Mouse (Mus musculus) midbrain, embryonic 10.5 days (tissue): ENCODE measurements around the gene Gadd45a. TPM values are rescaled to one million over a fixed set of nuclear protein-coding genes. Genes with fewer than 3 reads are reported as not detected.
"Not testable (repeated sequence)": the region's sequence is repeated elsewhere in the genome, so short reads cannot be mapped to it uniquely, and the experiment has no call there.

ENCODE experiments used
- DNase-seq: peaks from one replicate; pipeline ENCODE4 v3.0.0-alpha.2; 2017; ENCODE audit warnings: low spot score
- H3K27ac ChIP-seq: fragments of 300-500 bp; sonication (generic); replicated peaks from 2 replicates; pipeline ENCODE4 v1.5.1; 2016; ENCODE audit warnings: mild to moderate bottlenecking
- H3K27me3 ChIP-seq: fragments of 300-500 bp; sonication (generic); 2 replicates; pipeline ENCODE4 v1.6.1; 2016; ENCODE audit warnings: low read depth, mild to moderate bottlenecking; ENCODE audit not compliant: poor library complexity, severe bottlenecking
- H3K36me3 ChIP-seq: fragments of 300-500 bp; sonication (generic); 2 replicates; pipeline ENCODE4 v1.6.1; 2016; ENCODE audit warnings: mild to moderate bottlenecking, moderate library complexity
- H3K4me1 ChIP-seq: fragments of 300-500 bp; sonication (generic); 2 replicates; pipeline ENCODE4 v1.6.1; 2016
- H3K4me3 ChIP-seq: fragments of 300-500 bp; sonication (generic); 2 replicates; pipeline ENCODE4 v1.5.1; 2016; ENCODE audit warnings: mild to moderate bottlenecking, moderate library complexity
- H3K9me3 ChIP-seq: fragments of 300-500 bp; sonication (generic); replicated peaks from 2 replicates; pipeline ENCODE4 v1.6.1; 2016; ENCODE audit warnings: mild to moderate bottlenecking
- WGBS: fragments of 180-500 bp; shearing (Covaris S2); methylation state at CpG from one replicate; pipeline ENCODE4 v1.1.7; 2016; 5-methylcytosine and 5-hydroxymethylcytosine counted together
- polyA plus RNA-seq: library from polyadenylated mRNA; unstranded; fragments of >200 nt; fragmentation: Nextera tagmentation; extraction: Ambion mirVana; gene quantifications from 2 replicates; pipeline ENCODE4 v1.2.1, GENCODE M21; 2016

The Gadd45a gene
- polyA plus RNA-seq, 1 experiment from 2014 or later = 15.3 TPM

DNA sequence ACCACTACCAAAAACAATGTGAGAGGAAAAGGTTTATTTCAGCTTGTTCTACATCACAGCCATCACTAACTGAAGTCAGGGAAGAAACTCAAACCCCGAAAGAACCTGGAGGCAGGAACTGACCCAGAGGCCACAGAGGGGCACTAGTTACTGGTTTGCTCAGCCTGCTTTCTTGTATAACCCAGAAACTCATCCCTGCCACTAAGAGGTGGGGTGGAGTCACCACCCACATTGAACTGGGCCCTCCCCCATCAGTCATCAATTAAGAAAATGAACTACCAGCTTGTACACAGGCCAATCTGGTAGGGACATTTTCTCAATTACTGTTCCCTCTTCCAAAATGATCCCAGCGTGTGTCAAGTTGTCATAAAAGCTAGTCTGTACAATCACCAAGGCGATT, 10.6 kb downstream of the Gadd45a start:
- DNase-seq = no peak
- Histone ChIP-seq H3K4me3 (no peak overlapping the region), H3K4me1 (peaks cover 17% of the 10 kb centered on the region)

DNA sequence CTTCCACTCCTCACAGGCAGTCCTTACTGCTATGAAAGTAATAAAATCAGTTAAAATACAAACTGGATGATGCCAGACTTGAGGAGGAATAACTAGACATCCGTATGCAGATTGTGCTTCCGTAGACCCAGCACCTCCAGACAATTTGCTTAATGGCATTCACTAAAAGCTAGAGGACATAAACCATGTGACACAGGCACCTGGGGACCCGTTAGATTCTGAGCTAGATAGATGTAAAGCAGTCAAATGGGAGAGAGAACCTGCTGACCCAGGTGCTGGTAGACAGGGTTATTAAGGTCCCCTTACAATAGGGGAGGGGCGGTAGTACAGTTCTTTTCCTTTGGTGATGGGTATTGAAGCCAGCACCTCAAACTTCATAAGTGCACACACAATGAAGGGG, 13.5 kb downstream of the Gadd45a start:
- Histone ChIP-seq H3K4me3 (no peak overlapping the region), H3K27me3 (peaks cover 20% of the 10 kb centered on the region), H3K4me1 (no peaks in the 10 kb centered on the region), H3K36me3 (no peaks in the 10 kb centered on the region), H3K27ac (no peak overlapping the region), H3K9me3 (no peaks in the 10 kb centered on the region)
- DNase-seq = no peak
- 85% methylated on average over 4 of the region's 4 CpGs for WGBS

More for the DNA sequence above, 10.6 kb downstream of the Gadd45a start:
- Histone ChIP-seq H3K36me3 (no peaks in the 10 kb centered on the region), H3K27me3 (peaks cover 46% of the 10 kb centered on the region), H3K9me3 (no peaks in the 10 kb centered on the region), H3K27ac (no peak overlapping the region)
- WGBS = 76% methylated on average over 3 of the region's 3 CpGs

DNA sequence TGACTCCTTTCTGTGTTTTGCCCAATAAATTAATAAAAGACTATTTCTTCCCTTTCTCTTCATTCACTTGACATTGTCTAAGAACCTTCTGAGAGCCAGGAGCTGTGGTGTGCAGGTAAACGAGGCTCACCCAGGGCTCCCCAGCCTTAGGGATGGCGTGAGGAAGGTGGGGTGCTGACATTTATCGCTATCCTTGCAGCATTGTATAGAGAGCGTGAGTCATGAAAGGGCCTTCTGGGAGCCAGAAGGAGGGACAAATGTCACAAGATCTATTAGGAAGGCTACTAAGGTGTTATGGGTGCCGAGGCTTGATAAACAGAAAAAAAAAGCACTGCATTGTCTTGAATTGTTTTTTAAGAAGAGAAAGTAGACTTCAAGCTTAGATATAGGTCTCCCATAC, 15.9 kb downstream of the Gadd45a start:
- Histone ChIP-seq H3K27ac (no peak overlapping the region), H3K9me3 (no peaks in the 10 kb centered on the region), H3K4me1 (no peaks in the 10 kb centered on the region), H3K27me3 (no peaks in the 10 kb centered on the region), H3K4me3 (no peak overlapping the region), H3K36me3 (no peaks in the 10 kb centered on the region)
- 86% methylated on average over 5 of the region's 5 CpGs for WGBS
- no peak for DNase-seq

DNA sequence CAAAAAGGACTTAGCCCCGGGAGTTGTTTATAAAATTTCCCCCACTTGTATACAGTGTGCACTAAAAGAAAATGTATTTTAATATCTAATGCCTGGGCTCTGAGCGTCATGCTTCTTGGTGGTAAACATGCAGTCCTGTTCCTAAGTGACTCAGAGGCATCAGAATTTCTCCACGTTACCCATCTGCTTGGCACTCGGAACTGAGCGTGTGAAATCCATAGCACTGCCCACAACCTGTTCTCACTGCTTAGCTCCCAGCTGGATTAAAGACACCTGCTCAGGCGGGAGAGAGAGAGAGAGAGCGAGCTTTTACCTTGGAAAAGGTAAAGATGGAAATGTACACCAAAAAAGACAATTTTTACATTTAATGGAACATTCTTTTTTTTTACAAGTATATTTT, 18.3 kb downstream of the Gadd45a start:
- H3K4me3 ChIP-seq, DNase-seq, H3K27me3 ChIP-seq, H3K4me1 ChIP-seq, H3K36me3 ChIP-seq, H3K9me3 ChIP-seq, H3K27ac ChIP-seq: not testable (repeated sequence)
- WGBS = 87% methylated on average over 7 of the region's 7 CpGs

DNA sequence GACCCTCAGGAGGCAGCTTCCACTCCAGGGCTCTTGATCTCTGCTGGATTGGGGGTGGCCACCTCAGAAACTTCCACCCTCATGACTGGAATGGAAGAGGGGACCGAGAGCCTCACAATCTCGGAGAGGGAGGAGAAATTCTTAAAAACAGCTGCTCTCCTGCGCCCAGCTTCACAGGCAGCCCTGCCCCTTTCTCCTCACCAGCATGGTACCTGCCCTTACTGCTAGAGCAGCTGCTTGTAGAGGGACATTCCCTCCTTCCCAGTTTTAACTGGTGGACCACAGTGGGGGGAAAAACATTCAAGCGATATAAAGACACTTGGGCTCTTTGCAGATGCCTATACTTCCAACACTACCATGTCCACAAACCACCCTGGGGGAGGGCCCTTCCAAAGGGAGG, 18.9 kb downstream of the Gadd45a start:
- DNase-seq = no peak
- no peaks in the 10 kb centered on the region for H3K4me1 ChIP-seq
- no peaks in the 10 kb centered on the region for H3K9me3 ChIP-seq
- no peaks in the 10 kb centered on the region for H3K27me3 ChIP-seq
- 72% methylated on average over 4 of the region's 4 CpGs for WGBS
- H3K36me3 ChIP-seq = no peaks in the 10 kb centered on the region
- H3K4me3 ChIP-seq = no peak overlapping the region
- H3K27ac ChIP-seq = no peak overlapping the region

DNA sequence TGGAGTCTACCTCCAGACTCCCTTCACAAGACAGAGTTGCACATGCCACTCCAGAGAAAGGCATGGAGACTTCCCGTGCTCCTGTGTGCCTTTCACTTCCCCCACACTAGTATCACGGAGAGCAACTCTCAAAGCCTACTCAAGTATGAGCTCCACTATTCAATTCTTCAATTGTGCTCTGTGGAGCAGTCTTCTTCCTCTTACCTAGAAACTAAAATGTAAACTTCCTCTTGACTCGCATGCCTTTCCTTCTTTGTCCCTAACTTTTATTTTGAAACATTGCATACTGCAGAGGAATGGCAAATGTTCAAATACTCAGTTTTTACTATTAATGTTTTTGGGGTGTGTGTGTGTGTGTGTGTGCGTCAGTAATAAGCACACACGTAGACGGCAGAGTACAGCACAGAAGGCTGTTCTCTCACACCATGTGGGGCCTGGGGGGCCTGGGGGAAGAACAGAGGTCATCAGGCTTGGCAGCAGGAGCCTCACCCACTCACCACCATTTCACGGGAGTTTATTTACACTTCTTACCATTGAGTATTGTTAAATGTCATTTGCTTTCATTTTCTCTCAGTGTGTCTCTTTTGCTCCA, 20.6 kb downstream of the Gadd45a start:
- Histone ChIP-seq H3K36me3 (no peaks in the 10 kb centered on the region), H3K9me3 (no peaks in the 10 kb centered on the region), H3K4me1 (no peaks in the 10 kb centered on the region), H3K27ac (no peak overlapping the region), H3K27me3 (no peaks in the 10 kb centered on the region), H3K4me3 (no peak overlapping the region)
- WGBS = 81% methylated on average over 7 of the region's 7 CpGs
- DNase-seq = no peak

DNA sequence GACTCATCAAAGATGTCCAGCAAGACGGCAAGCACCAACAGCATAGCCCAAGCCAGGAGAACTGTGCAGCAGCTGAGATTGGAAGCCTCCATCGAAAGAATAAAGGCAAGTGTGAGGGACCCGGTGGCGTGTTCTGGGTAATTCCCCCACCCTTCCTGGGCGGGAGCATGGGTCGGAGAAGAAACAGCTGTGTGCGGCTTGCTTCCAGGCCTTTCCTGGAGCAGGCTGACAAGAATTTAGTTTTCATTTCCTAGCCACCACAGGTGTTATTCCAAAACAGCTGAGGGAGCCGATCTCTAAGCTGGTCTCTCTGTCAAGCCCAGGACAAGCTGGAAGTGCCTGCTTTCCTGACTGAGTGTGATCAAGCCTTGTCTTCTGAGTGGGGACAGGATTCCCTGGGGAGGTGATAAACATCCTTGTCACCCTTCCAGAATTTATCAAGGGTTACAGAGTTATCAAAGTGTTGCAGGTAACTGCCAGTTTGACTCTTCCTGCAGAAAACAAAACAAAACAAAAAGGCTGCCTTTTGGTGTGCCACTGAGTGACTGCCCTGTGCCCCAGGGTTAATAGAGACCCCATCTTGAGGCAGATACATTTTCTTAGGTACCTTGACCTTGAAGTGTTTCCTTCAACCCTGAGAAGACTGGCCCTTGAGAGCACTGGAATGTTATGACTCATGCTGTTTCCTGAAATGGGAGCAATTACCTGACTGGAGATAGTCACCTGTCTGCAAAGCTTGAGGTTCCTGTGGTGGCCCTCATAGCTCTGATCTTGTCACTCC, 21.3 kb downstream of the Gadd45a start:
- 87% methylated on average over 8 of the region's 8 CpGs for WGBS
- Histone ChIP-seq H3K4me3 (no peak overlapping the region), H3K27ac (no peak overlapping the region), H3K9me3 (no peaks in the 10 kb centered on the region), H3K4me1 (no peaks in the 10 kb centered on the region), H3K27me3 (no peaks in the 10 kb centered on the region), H3K36me3 (no peaks in the 10 kb centered on the region)
- DNase-seq = no peak

DNA sequence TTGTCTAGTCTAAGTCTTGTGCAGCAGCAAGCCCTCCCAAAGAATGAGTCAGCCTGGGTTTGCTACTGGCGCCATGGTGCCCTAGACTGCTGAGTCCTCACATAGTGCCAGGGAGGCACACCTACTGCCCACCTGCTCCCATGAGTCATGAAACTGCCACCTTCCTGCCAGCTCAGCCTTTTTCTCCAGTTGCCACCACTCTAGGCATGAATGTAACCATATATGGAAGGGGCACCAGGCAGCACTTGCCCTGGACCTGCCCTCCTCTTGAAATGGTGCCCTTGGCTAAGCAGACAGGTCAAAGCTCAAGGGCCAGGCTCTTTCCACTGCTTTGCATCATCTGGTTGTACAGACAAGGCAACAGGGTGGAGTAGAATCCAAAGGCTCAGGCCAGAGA, 22.6 kb downstream of the Gadd45a start:
- peaks cover 4% of the 10 kb centered on the region; the same call in 1 of the 2 replicates for H3K4me1 ChIP-seq
- H3K36me3 ChIP-seq = no peaks in the 10 kb centered on the region
- no peaks in the 10 kb centered on the region for H3K27me3 ChIP-seq
- 90% methylated on average over 1 of the region's 1 CpGs for WGBS
- no peak for DNase-seq
- no peaks in the 10 kb centered on the region for H3K9me3 ChIP-seq
- no peak overlapping the region for H3K27ac ChIP-seq
- no peak overlapping the region for H3K4me3 ChIP-seq

DNA sequence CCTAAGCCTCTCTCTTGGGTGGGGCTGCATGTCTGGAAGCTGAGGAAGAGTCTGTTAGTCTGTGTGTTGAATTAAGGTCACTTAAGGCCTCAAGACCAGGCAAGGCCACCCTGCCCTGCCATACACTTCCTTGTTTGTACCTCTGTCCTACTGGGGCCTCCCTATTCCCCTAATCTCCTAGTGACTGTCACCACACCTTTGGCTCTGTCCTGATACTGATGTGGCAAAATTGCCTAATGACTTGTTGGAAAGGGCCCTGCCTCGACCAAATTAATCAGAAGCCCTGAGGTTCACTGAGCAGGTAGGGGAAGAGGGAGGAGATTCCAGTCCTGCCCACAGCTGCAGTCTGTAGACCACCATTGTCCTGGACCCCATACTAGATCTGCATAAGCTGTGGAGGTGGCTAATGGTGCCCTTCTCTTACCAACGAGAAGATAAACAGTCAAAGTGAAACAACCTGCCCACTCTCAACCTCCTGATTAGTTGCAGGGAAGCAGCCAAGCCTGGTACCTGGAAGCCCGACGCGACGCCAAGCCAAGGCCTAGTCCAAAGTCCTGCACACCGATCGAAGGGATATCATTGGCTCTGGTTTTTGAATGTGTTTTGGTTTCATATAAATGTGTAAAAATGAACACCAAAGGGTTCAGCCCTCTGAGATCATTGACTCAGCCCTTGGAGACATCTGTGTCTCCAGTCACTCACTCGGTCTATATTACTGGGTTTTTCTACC, 23.1 kb downstream of the Gadd45a start:
- no peaks in the 10 kb centered on the region for H3K9me3 ChIP-seq
- H3K4me1 ChIP-seq = peaks cover 4% of the 10 kb centered on the region; the same call in 1 of the 2 replicates
- H3K36me3 ChIP-seq = no peaks in the 10 kb centered on the region
- WGBS = 89% methylated on average over 9 of the region's 9 CpGs
- no peak overlapping the region for H3K4me3 ChIP-seq
- H3K27ac ChIP-seq = no peak overlapping the region
- H3K27me3 ChIP-seq = no peaks in the 10 kb centered on the region
- no peak for DNase-seq

DNA sequence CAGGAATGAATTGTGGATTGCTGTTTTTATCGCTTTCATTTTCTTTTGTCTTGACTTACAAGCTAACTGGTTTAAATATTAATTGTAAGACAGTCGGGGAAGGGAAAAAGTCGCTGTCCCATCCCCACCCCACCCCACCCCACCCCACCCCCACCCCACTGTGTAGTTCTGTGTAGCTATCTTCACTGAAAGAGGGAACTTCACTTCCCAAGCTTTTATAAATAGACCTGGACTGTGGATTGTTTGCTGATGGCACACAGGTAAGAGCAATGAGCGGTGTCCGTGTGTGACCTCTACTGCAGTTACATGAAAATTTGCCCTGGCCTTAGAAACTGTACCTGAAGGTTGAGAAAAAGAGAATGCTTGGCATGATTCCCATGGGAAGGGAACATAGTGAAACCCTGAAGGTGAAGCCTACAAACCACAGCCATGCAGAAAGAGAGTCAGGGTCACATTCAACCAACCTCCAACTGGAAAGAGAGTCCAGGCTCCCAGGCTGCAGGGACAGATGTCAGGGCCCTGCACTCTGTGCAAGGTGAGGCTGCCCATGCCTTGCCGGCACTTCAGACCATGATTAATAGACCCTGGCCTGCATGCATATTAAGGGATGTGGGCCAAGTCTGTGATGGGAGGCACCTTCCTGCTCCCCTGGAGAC, 23.8 kb downstream of the Gadd45a start:
- DNase-seq = no peak
- no peaks in the 10 kb centered on the region for H3K36me3 ChIP-seq
- H3K9me3 ChIP-seq = no peaks in the 10 kb centered on the region
- H3K4me3 ChIP-seq = no peak overlapping the region
- H3K27ac ChIP-seq = no peak overlapping the region
- H3K4me1 ChIP-seq = peaks cover 4% of the 10 kb centered on the region; the same call in 1 of the 2 replicates
- WGBS = 93% methylated on average over 6 of the region's 6 CpGs
- H3K27me3 ChIP-seq = no peaks in the 10 kb centered on the region

DNA sequence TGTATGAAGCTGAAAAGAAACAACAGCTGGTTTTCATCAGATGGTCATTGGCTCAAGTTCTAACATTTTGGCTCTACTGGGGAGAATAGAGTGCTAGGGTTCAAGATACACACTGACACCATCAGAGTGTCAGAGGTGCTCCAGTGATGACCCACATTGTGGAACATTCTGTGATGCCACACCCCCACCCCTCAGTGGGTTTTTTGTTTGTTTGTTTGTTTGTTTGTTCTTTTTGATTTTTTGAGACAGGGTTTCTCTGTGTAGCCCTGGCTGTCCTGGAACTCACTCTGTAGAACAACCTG, 26.1 kb downstream of the Gadd45a start:
- no peak for DNase-seq

DNA sequence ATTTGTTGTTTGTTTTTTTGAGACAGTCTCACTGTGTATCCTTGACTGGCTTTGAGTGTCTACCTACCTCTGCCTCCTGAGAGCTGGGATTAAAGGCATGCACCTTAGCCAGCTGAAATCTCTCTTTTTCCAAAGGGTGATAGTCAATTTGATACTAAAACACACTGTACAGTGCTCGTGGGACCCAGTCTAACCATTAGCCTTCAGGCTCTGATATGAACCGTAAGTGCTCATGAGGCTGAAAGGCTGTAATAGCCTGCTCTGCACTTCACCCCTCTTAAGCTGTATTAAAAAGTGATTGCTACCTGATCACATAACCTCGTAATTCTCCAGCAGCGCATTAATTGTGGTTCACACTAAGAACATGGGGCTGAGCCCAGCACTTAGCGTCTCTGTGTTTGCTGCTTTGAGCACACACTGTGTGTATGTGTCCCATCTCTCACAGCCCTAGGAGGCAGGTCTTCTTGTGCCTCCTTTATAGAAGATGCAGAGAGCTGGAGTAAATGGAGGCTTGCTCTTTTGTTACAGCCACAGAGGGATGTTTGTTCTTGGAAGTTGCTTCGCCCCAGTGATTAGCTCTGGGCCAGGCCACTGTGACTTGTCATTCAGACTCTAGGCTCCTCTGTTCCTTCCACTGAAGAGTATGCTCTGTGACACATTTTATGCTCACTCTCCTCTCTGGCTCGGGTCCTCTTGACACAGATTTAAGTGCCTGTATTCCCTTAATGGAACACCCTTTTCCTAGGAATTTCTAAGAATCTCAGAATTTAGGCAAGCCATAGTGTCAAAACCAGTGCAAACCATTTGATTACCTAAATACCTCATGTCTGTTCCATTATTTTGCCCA, 26.7 kb downstream of the Gadd45a start:
- Histone ChIP-seq H3K4me1 (peaks cover 4% of the 10 kb centered on the region; the same call in 1 of the 2 replicates), H3K9me3 (no peaks in the 10 kb centered on the region), H3K4me3 (no peak overlapping the region), H3K27me3 (no peaks in the 10 kb centered on the region), H3K36me3 (no peaks in the 10 kb centered on the region), H3K27ac (no peak overlapping the region)
- WGBS = 69% methylated on average over 7 of the region's 7 CpGs
- no peak for DNase-seq

More for the DNA sequence above, 26.1 kb downstream of the Gadd45a start:
- H3K27ac ChIP-seq = no peak overlapping the region
- H3K27me3 ChIP-seq = no peaks in the 10 kb centered on the region
- peaks cover 4% of the 10 kb centered on the region; the same call in 1 of the 2 replicates for H3K4me1 ChIP-seq
- H3K36me3 ChIP-seq = no peaks in the 10 kb centered on the region
- no peaks in the 10 kb centered on the region for H3K9me3 ChIP-seq
- H3K4me3 ChIP-seq = no peak overlapping the region
